Mouse (Mus musculus): ENCODE data around the gene Xirp1.

- TF ChIP-seq CTCF (IDR thresholded peaks at IDR 0.05; ENCODE audit: low read depth, low read length), result no peak
- no peak for TF ChIP-seq GATA2 (IDR thresholded peaks at IDR 0.05; ENCODE audit: borderline replicate concordance, low read depth, low read length)
- TF ChIP-seq GATA1 (IDR thresholded peaks at IDR 0.05; ENCODE audit: borderline replicate concordance, low read length), result no peak
- TF ChIP-seq TAL1 (conservative IDR thresholded peaks at IDR 0.05; ENCODE audit: low read depth, low read length), result no peak
These were observed 44.2 kb upstream of the Xirp1 start for GRCm38 (mm10) chr9:120067609-120068008.
